Mouse (Mus musculus) T-helper 17 cell (primary cell): Measurements from ENCODE around the gene 1700020N01Rik.

Experiments used
- in situ Hi-C, 2 experiments: fragments of 300-600 bp; cut with MboI, MseI; formaldehyde crosslinking; loops; 1 replicate in 1 of 2; 2 replicates in 1 of 2; pipeline ENCODE4 v1.15.1; 2025; ENCODE audit warnings: high pct_unique_total_duplicates in 2 of 2

Gene 1700020N01Rik

DNA sequence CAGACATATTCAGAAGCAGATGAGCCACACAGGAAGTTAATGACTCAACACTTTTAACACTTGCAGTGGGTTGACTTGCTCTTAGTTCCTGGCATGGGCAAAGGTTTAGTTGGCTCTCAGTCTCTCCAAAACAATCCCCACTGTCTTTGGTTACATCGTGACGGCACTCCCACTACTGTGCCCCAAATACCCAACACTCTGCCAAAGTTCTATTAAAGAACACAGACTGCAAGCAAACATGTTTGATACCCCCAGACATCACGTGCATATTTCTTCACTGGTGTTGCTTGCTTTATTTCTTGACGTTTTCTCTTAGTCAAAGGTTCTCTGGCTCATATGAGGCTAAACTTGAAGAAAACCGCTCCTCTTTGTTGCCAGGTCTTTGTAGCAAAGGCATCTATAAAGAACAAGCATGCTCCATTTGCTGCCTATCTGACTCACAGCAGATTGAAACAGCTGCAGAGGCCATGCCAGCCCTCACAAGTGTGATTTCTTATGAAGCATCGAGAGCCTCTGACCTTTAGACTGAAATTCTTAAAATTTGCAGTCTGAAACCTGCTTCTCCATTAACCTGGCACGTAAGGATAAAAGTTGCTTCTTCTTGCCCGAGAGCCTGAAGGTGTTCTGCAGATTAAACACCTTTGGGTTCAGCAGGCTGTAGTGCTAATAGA lies 66.8 kb downstream of the 1700020N01Rik start:
- in situ Hi-C loops = no loop called here

DNA sequence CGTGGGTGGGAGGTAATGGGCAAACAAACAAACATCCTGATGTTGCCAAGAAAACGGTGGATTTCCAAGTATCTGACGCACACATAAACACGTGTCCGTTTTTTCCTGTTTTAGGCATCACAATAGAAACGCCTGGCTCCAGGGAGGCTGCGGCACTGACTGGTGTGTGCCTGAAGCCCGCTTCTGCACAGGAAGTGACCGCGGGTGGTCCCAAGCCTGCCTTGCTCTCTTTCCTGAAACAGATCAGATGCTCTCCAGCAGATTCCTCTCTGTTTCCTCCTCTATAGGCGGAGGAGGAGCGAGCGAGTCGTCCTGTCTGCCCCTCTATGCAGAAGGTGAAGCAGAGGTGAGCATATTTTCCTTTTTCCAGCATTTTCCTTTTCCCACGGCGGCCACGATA lies 76.0 kb downstream of the 1700020N01Rik start:
- in situ Hi-C loops = no loop called here

DNA sequence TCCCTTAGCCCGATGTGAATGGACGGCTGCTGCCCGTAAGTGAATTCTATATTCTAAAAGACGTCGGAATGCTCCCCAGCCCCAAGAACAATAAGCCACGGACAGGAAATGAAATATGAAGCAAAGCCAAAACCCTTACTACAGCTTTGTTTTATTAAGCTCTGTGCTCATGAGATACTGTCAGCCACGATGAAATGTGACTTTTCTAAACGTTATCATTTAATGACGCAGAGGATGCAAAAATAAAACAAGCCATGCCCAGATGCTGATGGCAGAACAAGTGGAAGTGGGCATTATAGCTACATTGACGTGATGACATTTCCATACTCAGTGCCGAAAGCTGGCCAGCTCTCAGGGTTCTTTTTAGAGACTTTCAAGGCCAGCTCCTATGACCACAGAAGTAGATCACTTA lies 76.8 kb downstream of the 1700020N01Rik start:
- in situ Hi-C loops = loop anchor here in 1 of 2 experiments (5.0 kb wide), 1 partner anchor 47 kb away; no protein-coding TSS in a partner anchor

DNA sequence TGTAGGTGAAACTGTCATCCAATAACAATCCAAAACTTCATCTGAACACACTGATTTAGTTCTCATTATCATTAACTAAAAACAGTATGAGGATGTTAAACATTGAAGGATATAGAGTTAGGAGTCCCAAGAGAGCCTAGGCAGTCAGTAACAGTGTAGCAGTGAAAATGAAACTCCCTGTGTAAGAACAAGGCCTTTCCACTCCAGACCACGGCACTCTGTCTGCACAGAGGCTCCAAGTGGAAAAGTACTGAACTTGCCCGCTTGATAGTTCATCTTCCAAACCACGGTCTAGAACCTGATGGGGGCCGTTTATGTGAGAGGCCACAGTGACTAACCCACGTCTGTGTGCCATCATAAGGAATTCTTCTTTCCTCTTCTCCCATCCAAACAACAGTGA lies 77.2 kb downstream of the 1700020N01Rik start:
- in situ Hi-C loops = loop anchor here in 1 of 2 experiments (5.0 kb wide), 1 partner anchor 48 kb away; no protein-coding TSS in a partner anchor
